Mouse (Mus musculus): ENCODE results near the gene Fa2h. TPM values are rescaled to one million over a fixed set of nuclear protein-coding genes. Genes with fewer than 3 reads are reported as not detected.

The Fa2h gene
- polyA plus RNA-seq, 1 experiment = not detected

- peaks cover 69% of the 10 kb centered on the region for H3K27me3 ChIP-seq (replicated peaks)
- TF ChIP-seq FLI1 (IDR thresholded peaks at IDR 0.05; ENCODE audit: low read length) (no peak), GATA1 (IDR thresholded peaks at IDR 0.05; ENCODE audit: borderline replicate concordance, low read length) (no peak)
- peaks cover 4% of the 10 kb centered on the region; the same call in 1 of the 2 replicates for H3K9me3 ChIP-seq
- H3K4me3 ChIP-seq (replicated peaks) = no peak overlapping the region
- no peaks in the 10 kb centered on the region for H3K36me3 ChIP-seq (replicated peaks; ENCODE audit: low read length)
- H3K4me1 ChIP-seq = no peaks in the 10 kb centered on the region
These were observed 30.1 kb downstream of the Fa2h start for GRCm38 (mm10) chr8:111363489-111363888.

DNA sequence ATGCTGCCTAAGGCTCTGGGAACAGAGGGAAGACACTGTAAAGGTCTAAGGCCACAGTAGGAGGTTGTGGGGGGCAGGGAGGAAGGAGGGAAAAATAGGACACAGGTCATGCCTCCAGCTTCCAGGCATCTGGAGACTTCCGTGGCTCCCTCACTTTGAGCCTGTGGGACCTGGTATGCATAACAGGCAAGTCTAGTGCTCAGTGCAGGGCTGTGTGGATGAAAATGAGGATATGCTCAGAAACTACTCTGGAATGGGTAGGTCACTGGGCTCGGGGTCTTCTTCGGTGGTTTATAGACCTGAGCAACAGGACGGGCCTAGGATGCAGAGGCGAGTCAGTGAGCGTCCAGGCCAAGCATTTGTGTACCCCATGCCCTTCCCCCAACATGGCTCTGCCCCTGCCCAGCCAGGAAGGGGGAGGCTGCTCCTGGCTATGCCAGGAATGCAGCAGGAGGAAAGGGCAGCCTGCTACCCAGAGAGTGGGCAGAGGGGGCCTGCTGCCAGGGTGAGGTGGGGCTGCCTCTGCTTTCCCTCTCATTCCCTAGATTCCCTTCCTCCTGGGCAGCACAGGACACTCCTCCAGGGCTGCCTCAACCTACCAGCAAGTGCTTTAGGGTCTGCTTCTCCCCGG, 32.9 kb downstream of the Fa2h start:
- H3K27me3 ChIP-seq (replicated peaks) = peaks cover 59% of the 10 kb centered on the region
- H3K4me1 ChIP-seq = no peaks in the 10 kb centered on the region
- H3K36me3 ChIP-seq (replicated peaks; ENCODE audit: low read length) = no peaks in the 10 kb centered on the region
- peaks cover 13% of the 10 kb centered on the region for H3K9me3 ChIP-seq
- TF ChIP-seq GATA1 (IDR thresholded peaks at IDR 0.05; ENCODE audit: borderline replicate concordance, low read length) (no peak), FLI1 (IDR thresholded peaks at IDR 0.05; ENCODE audit: low read length) (no peak)
- no peak overlapping the region for H3K4me3 ChIP-seq (replicated peaks)

GRCm38 (mm10) chr8:111359936-111360335, 33.7 kb downstream of the Fa2h start:
- peaks cover 56% of the 10 kb centered on the region for H3K27me3 ChIP-seq (replicated peaks)
- H3K4me1 ChIP-seq = no peaks in the 10 kb centered on the region
- H3K9me3 ChIP-seq = peaks cover 19% of the 10 kb centered on the region
- H3K4me3 ChIP-seq (replicated peaks) = no peak overlapping the region
- H3K36me3 ChIP-seq (replicated peaks; ENCODE audit: low read length) = no peaks in the 10 kb centered on the region
- TF ChIP-seq GATA1 (IDR thresholded peaks at IDR 0.05; ENCODE audit: borderline replicate concordance, low read length) = no peak
- TF ChIP-seq FLI1 (IDR thresholded peaks at IDR 0.05; ENCODE audit: low read length) = no peak

DNA sequence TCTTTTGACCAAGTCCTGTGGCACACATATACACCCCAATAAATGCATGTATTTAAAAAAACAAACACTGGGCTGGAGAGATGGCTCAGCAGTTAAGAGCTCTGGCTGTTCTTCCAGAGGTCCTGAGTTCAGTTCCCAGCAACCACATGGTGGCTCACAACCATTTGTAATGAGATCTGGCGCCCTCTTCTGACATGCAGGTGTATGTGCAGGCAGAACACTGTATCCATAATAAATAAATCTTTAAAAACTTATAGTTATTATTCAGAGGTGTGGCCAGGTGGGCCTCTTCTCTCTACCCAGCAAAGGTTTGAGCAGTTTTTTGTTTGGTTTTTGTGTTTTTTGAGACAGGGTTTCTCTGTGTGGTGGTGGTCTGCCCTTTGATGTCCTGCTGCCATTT, 34.7 kb downstream of the Fa2h start:
- Histone ChIP-seq H3K27me3 (replicated peaks) (peaks cover 52% of the 10 kb centered on the region), H3K4me3 (replicated peaks) (no peak overlapping the region), H3K36me3 (replicated peaks; ENCODE audit: low read length) (no peaks in the 10 kb centered on the region), H3K9me3 (peaks cover 19% of the 10 kb centered on the region), H3K4me1 (no peaks in the 10 kb centered on the region)
- no peak for TF ChIP-seq GATA1 (IDR thresholded peaks at IDR 0.05; ENCODE audit: borderline replicate concordance, low read length)

DNA sequence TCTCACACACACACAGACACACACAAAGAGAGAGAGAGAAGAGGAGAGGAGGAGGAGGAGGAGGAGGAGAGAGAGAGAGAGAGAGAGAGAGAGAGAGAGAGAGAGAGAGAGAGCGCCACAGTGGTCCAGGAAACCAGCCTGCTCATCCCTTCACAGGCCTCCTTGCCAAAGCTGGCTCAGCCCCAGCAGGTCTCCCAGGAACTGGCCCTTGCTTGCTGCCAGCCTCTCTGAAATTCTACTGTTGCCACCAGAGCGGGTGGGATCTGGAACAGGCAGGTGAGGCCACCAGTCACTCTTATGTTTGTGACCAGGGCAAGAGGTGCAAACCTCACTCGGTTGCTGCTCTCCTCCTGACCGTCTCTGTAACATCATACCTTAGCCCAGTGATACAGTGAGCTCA, 36.2 kb downstream of the Fa2h start:
- no peaks in the 10 kb centered on the region for H3K36me3 ChIP-seq (replicated peaks; ENCODE audit: low read length)
- H3K9me3 ChIP-seq = peaks cover 19% of the 10 kb centered on the region
- H3K4me3 ChIP-seq (replicated peaks) = no peak overlapping the region
- H3K4me1 ChIP-seq = no peaks in the 10 kb centered on the region
- TF ChIP-seq FLI1 (IDR thresholded peaks at IDR 0.05; ENCODE audit: low read length) (no peak), GATA1 (IDR thresholded peaks at IDR 0.05; ENCODE audit: borderline replicate concordance, low read length) (no peak)
- peaks cover 50% of the 10 kb centered on the region for H3K27me3 ChIP-seq (replicated peaks)

DNA sequence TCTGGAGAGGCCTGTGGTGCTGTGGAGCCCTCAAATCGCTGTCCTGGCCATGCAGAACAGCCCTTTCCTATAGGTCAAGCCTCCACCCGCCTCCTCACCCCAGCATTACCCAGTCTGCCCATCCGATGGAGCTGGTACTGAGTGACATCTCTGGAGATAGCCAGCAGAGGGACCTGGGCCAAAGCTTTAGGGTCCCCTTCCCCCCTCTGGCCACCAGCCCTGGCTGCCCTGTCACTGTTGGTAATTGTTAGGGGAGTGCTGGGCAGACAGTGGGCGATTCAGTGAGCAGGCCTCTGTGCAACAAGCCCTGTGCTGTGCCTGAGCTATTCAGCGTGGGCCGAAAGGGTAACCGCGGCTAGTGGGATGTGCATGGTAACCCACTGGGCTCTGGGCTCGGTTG, 40.1 kb downstream of the Fa2h start:
- TF ChIP-seq GATA1 (IDR thresholded peaks at IDR 0.05; ENCODE audit: borderline replicate concordance, low read length) (no peak), FLI1 (IDR thresholded peaks at IDR 0.05; ENCODE audit: low read length) (no peak)
- Histone ChIP-seq H3K4me3 (replicated peaks) (no peak overlapping the region), H3K27me3 (replicated peaks) (peaks cover 50% of the 10 kb centered on the region), H3K4me1 (no peaks in the 10 kb centered on the region), H3K9me3 (peaks cover 20% of the 10 kb centered on the region), H3K36me3 (replicated peaks; ENCODE audit: low read length) (no peaks in the 10 kb centered on the region)

- no peaks in the 10 kb centered on the region for H3K36me3 ChIP-seq (replicated peaks; ENCODE audit: low read length)
- no peaks in the 10 kb centered on the region for H3K4me1 ChIP-seq
- H3K9me3 ChIP-seq = peaks cover 17% of the 10 kb centered on the region
- no peak overlapping the region for H3K4me3 ChIP-seq (replicated peaks)
- H3K27me3 ChIP-seq (replicated peaks) = peaks cover 54% of the 10 kb centered on the region
- TF ChIP-seq FLI1 (IDR thresholded peaks at IDR 0.05; ENCODE audit: low read length) = no peak
- TF ChIP-seq GATA1 (IDR thresholded peaks at IDR 0.05; ENCODE audit: borderline replicate concordance, low read length) = no peak
These were observed 41.3 kb downstream of the Fa2h start for GRCm38 (mm10) chr8:111352289-111352688.

GRCm38 (mm10) chr8:111350577-111350976, 43.0 kb downstream of the Fa2h start:
- H3K27me3 ChIP-seq (replicated peaks) = peaks cover 61% of the 10 kb centered on the region
- no peak for TF ChIP-seq FLI1 (IDR thresholded peaks at IDR 0.05; ENCODE audit: low read length)
- TF ChIP-seq GATA1 (IDR thresholded peaks at IDR 0.05; ENCODE audit: borderline replicate concordance, low read length) = no peak
- H3K4me1 ChIP-seq = peaks cover 7% of the 10 kb centered on the region
- peaks cover 10% of the 10 kb centered on the region for H3K9me3 ChIP-seq
- no peak overlapping the region for H3K4me3 ChIP-seq (replicated peaks)
- no peaks in the 10 kb centered on the region for H3K36me3 ChIP-seq (replicated peaks; ENCODE audit: low read length)

DNA sequence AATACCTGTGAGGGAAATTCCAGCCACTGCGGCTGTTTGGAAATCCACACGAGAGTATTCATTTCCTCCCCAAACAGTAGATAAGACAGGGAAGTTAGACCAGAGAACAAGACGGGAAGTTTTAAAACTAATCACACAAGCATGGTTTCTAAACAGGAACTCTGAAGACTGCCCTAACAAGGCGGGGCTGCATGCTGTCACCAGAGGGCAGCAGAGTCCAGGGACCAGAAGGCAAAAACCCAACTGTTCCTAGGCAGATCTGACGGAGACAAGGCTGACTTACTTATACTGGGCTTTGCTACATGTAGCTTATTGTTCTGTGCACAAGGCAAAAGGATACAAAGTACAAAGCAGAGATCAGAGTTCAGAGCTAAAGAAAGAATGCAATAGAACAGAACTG, 50.4 kb downstream of the Fa2h start:
- Histone ChIP-seq H3K9me3 (no peaks in the 10 kb centered on the region; the same call in 1 of the 2 replicates), H3K27me3 (replicated peaks) (peaks cover 31% of the 10 kb centered on the region), H3K4me3 (replicated peaks) (no peak overlapping the region), H3K4me1 (peaks cover 19% of the 10 kb centered on the region), H3K36me3 (replicated peaks; ENCODE audit: low read length) (no peaks in the 10 kb centered on the region)
- TF ChIP-seq GATA1 (IDR thresholded peaks at IDR 0.05; ENCODE audit: borderline replicate concordance, low read length) (no peak), FLI1 (IDR thresholded peaks at IDR 0.05; ENCODE audit: low read length) (no peak)

DNA sequence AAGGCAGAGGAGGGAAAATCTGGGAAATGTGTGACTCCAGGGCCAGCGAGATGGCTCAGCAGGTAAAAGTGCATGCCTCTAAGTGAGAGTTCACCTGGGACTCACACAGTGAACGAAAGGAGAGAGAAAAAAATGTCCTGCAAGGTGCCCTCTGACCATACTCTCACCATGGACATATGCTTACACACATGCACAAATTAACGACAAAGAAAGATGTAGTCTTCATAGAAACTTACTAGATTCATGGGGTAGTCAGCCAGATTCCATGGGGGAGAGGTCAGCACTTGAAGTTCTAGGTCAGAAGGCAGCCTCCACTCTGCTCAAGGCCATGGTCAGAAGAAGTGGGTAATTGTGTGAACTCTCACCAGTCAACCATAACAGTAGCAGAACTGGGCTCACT, 53.4 kb downstream of the Fa2h start:
- peaks cover 26% of the 10 kb centered on the region for H3K4me1 ChIP-seq
- H3K9me3 ChIP-seq = no peaks in the 10 kb centered on the region; the same call in 1 of the 2 replicates
- no peak overlapping the region for H3K4me3 ChIP-seq (replicated peaks)
- peaks cover 12% of the 10 kb centered on the region for H3K27me3 ChIP-seq (replicated peaks)
- H3K36me3 ChIP-seq (replicated peaks; ENCODE audit: low read length) = no peaks in the 10 kb centered on the region
- no peak for TF ChIP-seq GATA1 (IDR thresholded peaks at IDR 0.05; ENCODE audit: borderline replicate concordance, low read length)
- TF ChIP-seq FLI1 (IDR thresholded peaks at IDR 0.05; ENCODE audit: low read length) = no peak

Data from megakaryocyte, embryonic 14.5 days (primary cell).